Mouse (Mus musculus) lung, postnatal 36 days (tissue): ENCODE measurements at regions not wholly inside any gene's neighbourhood (a gene's known extent, or its start where the extent isn't known, plus 50 kb on each side); places are given as distances from the start of the nearest gene placed in this dataset.

Experiments
- DNase-seq: peaks from one replicate; pipeline ENCODE4 v3.0.0; 2022; ENCODE audit warnings: mixed read lengths

- DNase-seq: peak; percentile 41
These were observed 73.9 kb upstream of the Itm2a start for GRCm38 (mm10) chrX:107477066-107477465.

DNA sequence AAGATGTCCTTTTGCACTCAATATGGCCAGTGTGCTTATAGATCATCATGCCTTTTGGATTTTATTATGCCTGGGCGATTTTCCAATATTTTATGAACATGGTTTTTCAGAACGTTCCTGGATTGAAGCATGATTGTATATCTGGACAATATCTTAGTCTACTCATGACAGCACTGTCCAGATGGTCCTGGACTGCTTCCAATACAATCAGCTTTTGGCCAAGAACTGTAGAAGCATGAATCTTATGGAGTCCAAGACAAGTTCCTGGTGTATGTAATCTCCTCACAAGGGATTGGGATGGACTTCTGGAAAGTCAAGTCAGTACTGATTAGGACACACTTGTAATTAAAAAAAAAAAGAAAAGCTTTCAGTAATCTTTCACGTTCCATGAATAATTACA lies 66.1 kb upstream of the Itm2a start:
- no peak for DNase-seq
